Mouse (Mus musculus) lung, postnatal 0 days (tissue): ENCODE measurements around the gene Dnajb6.

Experiments used
- CTCF ChIP-seq: IDR thresholded peaks from 2 replicates; pipeline ENCODE4 v1.5.1; 2016; ENCODE audit warnings: antibody characterized with exemption, mild to moderate bottlenecking
- EP300 ChIP-seq: IDR thresholded peaks from 2 replicates; pipeline ENCODE4 v1.6.1; 2016; ENCODE audit warnings: antibody characterized with exemption, mild to moderate bottlenecking, control low read depth

GRCm38 (mm10) chr5:29740651-29741050 is 5.2 kb downstream of the Dnajb6 start:
- TF ChIP-seq EP300 (no peak), CTCF (no peak)
